Mouse (Mus musculus) spleen, postnatal 14 days (tissue): Measurements from ENCODE around the gene AY074887.
"Not testable (repeated sequence)": the region's sequence is repeated elsewhere in the genome, so short reads cannot be mapped to it uniquely, and the experiment has no call there.

Experiments
- DNase-seq, 2 experiments: peaks; one replicate each; pipeline ENCODE4 v3.0.0; 2021 to 2022; ENCODE audit warnings: low spot score in 2 of 2

Gene AY074887

DNA sequence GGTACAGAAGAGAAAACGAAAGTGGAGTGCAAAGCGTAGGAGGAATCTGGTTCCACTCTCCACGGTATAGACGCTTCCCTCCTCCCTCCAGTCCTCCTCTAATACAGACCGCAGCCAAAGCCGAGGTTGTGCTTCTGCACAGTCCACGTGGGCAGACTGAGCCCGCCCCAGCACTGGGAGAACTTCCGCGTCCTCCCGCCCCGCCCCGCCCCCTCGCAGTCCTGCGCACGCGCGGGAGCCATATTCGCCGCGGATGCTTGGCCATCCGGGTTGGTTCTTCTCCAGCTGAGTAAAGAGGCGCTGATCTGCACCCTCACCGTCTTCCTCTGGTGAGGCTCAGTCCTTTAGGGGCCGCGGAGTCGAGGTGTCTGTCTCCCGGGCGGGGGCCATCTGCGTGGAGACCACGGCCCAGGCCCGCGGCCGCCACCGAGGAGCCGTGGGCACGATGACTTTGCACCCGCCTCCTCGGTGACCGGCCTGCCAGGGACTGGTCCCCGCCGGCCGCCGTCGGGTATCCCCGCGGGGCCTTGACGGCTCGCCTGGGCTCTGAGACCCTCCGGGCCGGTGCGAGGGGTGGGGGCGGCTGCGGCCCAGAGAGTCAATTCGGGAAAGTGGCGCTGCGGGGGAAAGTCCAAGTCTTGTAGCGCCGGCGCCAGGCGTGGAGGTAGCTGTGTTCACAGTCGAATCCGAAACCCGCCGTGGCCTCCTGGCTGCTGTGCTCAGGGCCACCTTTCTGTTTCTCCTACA, at the start of gene AY074887, which contains the start of gene Psma4:
AY074887 (minus strand) TSS at position 424 of the 747 bp plus-strand sequence.
Psma4 (plus strand) TSS at position 216 of the 747 bp plus-strand sequence.
- DNase-seq, result peak; percentile 81 to 84

DNA sequence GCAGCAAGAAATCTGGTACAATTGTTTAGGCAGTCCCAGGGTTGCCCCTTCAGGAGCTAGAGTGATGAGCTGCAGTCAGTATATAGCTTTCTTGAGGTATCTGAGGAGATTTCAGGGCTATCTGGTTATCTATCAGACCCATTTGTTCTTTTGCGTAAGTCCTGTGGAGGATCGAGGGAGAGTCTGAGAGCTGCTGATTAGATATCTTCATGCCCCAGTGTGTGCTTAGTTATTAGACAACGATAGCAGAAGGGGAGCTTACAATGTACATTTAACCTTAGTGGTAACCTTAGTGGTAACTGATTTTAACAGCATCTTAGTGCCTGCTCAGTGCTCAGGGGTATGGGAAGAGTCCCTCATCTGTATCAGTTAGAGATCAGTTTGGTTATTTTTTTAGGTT, 44.8 kb upstream of the AY074887 start:
- DNase-seq, result no peak

DNA sequence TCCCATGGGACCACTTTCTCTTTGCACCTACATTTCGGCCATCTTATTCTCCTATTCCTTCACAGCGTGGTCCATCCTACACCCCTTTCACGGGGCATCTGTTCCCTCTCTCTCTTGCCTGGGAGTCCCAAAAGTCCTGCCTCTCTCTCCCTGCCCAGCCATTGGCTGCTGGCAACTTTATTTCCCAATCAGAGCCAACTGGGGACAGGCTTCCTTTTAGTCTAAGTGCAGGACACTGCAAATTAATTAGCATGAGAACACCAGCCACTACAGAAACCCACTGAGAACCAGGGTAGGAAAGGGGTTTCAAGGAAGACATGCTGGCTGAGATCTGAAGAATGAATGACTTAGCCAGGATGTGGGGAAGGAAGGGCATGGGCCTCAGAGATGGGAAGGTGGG, 43.6 kb upstream of the AY074887 start:
- no peak for DNase-seq

DNA sequence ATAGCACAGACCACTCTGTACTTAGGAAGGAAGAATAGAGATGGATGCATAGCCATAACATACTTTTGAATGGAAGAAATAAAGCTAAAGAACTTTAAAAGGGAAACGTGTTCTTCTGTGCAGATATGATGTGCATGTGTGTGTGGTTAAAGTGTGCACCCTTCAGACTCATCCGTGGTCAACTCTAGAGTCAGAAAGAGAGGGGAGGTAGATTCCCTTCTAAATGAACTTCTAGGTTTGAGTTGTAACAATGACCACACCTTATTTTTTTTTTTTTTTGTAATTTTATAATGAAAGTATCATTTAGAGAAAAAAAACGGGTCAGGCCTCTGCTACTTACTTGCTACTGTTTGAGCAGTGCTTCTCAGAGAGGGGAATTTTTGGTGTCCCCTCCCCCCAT, 39.6 kb upstream of the AY074887 start:
- DNase-seq, result no peak

DNA sequence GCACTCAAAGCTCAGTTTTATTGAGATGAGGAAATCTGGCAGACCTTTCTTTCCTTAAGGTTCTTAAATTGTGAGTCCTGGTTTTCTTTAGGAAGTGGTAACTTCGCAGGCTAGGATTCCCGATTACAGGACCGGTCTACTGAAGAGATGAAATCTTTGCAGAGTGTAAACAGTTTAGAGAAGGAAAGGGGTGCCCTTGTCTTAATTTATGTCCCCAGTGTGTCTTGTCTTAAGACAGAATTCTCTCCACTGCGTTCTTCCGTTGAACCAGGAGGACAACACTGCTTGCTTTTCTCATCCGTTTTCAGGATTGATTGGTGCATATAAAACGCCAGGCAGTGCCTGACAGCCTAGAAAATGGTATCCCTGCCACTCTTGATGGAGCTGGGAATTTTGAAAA, 31.6 kb upstream of the AY074887 start:
- no peak for DNase-seq

DNA sequence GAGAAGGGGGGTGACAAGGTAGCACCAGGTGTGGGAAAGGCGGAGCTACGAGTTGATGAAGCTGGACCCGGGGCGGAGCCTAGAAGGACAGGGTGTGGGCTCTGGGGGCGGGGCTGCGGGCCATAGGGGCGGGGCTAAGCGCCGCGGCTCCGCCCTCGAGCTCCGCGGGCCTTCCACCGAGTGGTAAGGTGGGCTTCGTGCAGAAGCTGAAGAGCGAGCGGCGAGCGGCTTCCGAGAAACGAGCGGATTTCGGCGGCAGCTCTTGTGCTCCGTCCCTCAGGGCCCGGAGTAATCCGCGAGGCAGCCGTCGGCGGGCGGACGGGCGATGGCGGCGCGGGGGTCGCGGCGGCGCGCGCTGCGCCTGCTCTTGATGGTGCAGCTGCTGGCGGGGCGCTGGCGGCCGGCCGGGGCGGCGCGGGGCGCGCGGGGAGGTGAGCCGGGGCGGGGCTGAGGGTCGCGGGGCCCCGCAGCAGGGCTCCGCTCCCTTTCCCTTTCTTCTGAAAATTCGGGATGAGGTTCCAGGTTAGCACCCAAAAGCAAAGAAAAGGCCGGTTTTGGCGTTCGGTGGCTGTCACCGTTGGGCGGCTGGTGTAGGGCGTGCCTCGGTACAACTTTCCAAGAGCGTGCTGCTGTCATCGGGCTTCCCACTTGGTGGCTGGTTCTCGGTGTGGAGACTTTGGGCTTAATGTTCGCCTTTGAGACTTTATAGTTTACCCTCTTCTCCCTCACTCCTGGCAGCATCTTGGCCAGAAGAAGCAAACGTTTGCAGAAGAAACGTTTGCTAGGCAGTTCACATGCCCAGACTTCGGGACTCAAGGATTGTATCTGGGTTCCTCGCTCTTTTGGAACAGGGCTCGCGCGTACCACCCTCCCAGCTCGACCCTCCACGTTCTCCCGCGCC, 30.7 kb upstream of the AY074887 start:
- no peak for DNase-seq

DNA sequence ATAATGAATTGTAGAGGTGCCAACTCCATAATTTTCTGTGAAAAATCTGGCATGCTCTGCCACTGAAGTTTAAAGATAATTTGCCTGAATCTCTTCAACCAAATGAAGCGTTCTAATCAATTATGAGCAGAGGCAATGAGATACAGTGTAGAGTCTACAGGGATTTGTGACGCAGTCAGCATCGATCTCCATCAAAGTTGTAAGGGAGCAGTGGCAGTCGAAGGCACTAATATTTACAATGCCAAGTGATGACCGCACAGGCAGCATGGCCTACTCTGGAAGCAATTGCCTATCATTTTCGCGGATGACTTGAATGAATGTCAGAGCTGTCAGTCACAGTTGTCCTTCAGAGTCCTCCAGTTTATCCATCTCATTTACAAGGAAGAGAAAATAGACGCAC, 29.9 kb upstream of the AY074887 start, which contains the start of gene Chrna5:
Chrna5 (plus strand) TSS at position 207 of the 400 bp plus-strand sequence.
- DNase-seq, result no peak

DNA sequence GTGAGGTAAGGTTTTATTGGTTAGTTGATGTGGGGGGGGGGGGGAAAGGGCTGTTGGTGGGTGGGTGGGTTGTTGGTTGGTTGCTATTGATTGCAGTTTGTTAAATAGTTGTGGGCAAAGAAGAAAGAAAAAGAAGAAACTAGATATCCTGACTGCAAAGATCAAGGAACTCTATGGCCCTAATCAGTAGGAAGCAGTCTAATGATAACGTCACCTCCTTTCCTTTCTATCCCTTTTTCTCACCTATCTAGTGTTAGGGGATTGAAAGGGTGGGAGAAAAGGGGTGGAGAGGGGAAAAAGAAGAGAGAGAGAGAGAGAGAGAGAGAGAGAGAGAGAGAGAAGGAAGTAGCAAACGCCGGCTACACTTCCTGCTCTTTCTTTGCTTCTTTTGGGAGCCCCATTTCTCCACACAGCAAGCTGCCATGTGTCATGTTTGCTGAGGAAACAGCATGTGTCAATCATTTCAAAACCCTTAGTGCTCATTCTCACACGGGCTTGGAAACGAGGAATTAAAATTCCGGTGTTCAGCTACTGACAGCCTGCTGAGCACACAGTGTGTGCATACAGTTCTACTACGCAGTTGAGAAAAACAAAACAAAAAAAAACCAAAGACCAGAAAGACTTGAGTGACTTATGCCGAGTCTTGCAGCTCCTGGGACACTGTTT, 19.3 kb upstream of the AY074887 start:
- DNase-seq, result no peak

DNA sequence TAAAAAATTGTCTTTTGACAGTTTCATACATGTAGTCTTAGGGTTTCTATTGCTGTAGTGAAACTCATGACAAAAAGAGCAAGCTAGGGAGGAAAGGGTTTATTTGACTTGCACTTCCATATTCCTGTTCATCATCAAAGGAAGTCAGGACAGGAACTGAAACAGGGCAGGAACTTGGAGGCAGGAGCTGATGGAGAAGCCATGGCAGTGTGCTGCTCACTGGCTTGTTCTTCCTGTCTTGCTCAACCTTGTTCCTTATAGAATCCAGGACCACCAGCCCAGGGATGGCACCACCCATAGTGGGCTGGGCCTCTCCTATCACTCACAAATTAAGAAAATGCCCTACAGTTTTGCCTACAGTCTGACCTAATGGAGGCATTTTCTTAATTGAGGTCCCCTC, 12.9 kb upstream of the AY074887 start:
- no peak for DNase-seq

DNA sequence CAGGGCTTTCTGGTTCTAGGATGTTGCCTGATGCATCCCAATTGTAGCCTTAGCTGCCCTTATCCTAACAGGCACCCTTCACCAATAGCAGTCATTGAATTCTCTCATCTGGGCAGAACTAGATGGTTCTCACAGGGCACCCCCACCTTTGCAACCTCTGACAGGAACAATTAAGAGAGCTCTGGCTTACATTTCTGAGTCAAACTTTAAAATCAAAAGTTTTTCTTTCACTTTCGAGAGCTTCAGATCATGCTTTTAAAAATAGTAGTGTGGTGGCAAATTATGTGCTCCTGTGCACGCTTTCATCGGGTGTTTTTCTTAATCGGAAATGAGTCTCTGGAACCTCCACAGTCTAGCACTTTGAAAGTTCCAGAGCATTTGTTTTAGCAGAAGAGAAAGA, 10.3 kb upstream of the AY074887 start:
- no peak for DNase-seq

DNA sequence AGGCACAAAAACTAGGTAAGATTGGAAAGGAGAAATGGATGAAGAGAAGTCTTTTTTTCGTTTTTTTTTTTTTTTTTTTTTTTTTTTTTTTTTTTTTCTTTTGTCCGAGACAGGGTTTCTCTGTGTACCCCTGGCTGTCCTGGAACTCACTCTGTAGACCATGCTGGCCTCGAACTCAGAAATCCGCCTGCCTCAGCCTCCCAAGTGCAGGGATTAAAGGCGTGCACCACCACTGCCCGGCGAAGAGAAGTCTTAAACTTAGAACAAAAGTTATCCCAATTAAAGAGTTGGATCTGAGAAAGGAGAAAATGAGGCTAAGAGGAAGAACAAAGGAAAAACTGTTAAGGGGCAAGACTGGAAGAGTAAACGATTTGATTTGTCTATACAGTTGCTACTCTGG, 636 bp downstream of the AY074887 start:
- not testable (repeated sequence) for DNase-seq

DNA sequence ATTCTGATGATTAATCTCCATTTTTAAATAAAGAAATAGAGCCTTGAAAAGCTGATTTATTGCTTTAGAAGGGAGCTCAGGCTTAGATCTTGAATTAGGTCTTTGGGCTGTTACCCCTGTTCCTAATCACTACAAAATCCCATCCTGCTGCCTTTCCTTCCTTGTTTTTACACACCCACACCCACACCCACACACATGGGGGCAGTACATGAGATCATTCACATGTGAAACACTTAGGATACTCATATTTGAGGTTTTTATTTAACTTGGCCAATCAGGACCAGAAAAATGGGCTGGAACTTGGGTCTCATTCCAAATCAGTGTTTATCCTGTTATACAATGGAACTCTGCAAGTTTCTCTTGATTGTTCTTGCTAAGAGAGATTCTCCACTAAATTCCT, 1.3 kb downstream of the AY074887 start:
- no peak for DNase-seq

DNA sequence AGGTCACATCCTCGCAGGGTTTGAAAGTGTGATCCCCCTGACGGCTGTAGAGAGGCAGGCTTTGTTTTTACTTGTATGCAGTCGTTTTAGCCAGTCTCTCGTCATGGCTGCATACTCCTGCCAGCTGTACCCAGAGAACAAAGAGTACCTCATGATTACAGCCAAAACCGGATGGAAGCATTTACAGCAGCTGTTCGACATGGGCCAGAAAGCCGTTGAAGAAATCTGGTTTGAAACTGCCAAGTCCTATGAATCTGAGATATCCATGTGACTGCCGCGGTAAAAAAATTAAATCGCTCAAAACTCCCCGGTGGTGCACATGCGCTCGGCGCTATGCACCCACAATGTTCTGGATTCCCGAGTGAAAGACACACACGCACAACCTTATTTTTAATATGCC, 4.5 kb downstream of the AY074887 start:
- no peak for DNase-seq

DNA sequence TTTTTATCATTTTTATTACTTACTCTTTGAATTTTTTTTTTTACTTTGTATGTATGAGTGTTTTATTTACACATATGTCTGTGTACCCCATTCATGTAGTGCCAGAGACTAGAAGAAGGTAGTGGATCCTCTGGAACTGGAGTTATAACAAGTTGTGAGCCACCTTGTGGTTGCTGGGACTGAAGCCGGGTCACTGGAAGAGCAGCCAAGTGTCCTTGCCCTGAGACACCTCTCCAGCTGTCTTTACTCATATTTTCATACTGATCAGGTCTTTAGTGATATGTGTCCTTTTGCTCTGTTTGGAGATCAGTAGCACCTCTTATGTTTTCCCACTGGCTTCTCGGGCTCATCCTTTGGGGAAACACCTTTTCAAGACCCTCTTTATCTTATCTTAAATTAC, 6.3 kb downstream of the AY074887 start:
- no peak for DNase-seq

DNA sequence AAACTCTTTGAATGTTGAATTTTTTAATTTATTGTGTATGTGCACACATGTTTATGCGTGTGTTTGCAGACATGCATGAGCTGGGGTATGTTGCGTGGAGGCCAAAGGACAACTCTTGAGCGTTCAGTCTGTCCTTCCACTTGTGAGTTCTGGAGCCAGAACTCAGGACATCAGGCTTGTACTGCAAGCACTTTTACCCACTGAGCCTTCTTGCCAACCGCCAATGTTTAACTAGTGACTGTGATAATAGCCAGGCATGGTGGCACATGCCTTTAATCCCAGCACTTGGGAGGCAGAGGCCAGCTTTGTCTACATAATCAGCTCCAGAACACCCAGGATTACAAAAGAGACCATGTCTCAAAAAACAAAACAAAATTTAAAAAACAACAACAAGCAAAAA, 8.7 kb downstream of the AY074887 start:
- DNase-seq, result no peak

DNA sequence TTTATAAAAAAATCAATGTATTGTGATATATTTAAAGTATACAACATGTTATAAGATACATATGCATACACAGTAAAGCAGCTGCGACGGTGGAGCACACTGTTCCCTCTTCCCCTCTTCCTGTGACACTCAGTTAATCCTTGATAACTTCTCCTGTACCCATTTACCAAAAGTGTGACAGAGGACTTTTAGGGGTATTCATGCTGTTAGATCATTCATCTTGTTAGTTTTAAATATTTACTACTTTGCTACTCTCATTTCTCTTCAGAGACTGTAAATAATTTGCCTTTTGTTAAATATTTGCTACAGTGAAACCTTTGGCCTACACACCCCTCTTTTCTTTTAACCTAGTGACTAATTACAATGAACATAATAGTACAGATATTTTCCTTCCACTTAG, 18.4 kb downstream of the AY074887 start:
- DNase-seq, result no peak

DNA sequence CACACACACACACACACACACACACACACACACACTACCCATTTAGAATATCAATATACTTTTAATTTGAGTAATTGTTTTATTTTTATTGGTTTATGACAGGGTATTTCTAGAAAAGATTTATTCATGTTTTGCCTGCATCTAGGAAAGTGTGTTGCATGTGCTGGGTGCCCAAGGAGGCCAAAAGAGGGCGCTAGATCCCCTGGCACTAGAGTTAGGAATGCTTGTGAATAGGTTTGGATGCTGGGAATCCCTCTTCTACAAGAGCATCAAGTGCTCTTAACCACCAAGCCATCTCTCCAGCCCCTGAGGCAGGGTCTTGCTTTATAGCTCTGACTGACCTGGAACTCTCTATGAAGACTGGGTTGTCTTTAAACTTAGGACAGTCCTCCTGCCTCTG, 19.0 kb downstream of the AY074887 start:
- no peak for DNase-seq

DNA sequence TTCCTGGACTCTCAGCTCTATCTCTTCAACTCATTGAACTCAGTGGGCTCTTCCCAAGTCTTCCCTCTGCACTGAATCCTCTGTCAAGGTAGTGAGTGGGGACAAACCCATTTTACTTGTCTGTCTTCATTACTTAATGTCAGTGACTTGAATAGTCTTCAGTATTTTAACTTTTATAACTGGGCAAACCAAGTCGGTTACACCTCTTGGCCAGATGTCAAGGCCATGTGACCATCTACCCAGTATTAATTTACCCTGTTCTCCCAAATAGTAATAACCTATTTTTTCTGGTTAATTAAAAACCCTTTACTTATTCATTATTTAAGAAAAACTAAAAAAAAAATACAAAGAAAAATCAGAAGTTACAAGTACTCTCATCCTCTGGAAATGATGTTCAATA, 20.1 kb downstream of the AY074887 start:
- no peak for DNase-seq

DNA sequence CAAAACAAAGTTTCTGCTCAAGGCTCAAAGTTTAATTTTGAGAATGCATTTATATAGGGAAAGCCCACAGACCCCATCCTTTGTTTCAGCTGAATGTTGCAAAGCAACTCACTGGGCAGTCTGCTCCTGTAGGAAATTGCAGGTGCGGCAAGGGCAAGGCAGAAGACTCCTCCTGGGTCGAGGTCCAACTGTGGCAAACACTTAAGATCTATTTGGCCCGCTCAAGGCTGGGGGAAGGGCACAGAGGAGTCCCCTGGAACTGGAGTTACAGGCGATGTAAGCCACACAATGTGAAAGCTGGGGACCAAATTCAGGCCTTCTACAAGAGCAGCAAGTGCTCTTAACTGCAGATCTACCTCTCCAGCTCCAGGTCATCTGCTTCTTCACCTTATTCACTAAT, 30.9 kb downstream of the AY074887 start:
- DNase-seq, result no peak

DNA sequence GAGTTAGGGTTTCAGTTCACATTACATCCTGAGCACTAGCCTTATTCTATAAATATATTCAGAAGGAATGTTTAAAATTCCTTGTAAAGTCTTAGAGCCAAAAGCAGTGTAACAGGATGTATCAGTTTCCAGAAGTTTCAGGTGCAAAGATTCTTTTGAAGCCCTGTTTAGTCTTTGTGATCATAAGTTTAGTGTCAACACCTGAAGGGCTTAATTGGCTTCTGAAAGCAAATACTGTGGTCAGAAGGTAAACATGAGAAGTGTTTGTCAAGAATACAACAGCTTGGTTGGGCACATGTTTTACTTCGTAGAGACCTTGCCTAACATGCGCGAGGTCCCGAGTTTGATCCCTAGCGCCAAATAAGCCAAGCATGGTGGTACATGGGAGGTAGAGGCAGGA, 32.0 kb downstream of the AY074887 start:
- DNase-seq, result no peak

DNA sequence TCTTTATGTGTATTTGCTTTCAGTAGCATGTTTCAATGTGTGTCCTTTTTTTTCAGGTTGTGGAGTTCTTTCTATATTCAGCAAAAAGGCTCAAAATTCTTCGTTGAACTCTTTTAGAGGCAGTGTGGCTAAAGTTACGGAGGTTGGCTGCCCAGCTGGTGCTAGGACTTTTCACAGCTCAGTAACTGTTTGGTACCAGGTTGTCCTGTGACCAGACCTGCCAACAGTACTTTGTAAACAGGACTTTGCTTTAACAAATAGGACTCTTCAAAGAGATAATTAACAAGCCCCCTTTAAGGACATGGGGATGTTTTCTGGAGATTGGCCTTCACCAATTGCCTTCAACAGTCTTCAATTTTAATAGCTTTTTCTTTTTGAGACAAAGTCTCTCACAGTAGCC, 32.6 kb downstream of the AY074887 start:
- no peak for DNase-seq

DNA sequence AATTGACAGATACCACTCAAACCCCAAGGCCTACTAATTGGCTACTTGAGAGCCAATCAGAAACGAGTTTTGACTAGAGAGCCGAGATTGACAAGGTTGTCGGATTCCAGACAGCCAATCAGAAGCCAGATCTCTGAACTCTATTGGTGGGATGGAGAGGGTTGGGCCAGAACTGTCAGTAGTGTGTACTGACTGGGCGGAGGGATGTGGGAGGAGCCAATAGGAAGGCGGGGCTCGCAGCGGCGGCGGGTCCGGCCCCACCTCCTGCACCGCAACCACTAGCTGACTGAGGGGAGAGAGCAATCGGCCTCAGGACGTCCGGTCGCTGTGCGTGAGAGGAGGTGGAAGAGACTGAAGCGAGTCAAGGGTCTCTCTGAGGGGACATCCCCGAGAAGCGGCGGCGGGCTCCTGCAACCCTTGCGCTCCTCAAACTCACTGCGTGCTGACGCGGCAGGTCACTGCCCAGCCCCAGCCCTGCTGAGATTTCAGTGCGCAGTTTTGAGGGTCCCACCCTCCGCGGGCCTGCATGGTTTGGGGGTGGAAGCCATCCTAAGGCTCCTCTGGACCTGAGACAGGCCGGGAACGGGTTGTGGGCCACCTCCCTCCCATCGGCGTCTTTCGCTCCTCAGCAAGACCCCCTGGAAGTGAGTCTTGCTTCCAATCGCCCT, 33.7 kb downstream of the AY074887 start, which contains the start of gene Hykk:
Hykk (plus strand) TSS at position 274 of the 668 bp plus-strand sequence.
- peak; percentile 54 to 67 for DNase-seq
